ENCODE assay signal across 28 mouse cellular contexts in the genomic region with DNA sequence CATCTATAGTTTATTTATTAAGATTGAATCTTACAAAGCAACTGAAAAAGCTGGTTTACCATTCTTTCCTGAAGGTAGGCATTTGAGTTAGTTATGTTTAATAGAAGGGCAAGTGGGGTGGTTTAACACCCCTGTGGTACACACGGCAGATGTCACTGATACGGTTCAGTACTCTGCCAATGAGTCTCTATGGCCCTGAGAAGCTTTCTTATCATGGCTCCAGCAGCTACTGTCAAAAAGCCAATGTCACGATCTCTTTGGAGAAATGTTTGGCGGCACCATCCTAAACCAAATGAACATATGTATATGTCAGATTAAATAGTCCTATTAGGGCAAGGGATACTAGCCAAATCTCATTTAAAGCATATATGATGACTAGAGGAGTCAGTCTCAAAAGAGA.
DNase-seq lines count a peak whose midpoint lies in the region; ATAC-seq and TF ChIP-seq lines count a peak whose summit lies in the region.
"Had no signal": no experiment of that assay in that cellular context is flagged by ENCODE, and none has a peak within 500 bp of the region (broad histone marks: within the 10 kb centered on the region; RNA-seq: fewer than 3 reads in every experiment).

No protein-coding gene starts in this region.

- no peak overlapping the region for H3K27ac ChIP-seq in hindbrain, postnatal 0 days
- no peak overlapping the region for H3K27ac ChIP-seq in hindbrain, embryonic 10.5 days
- no peak overlapping the region for H3K27ac ChIP-seq in layer of hippocampus, adult 2 months
- H3K27ac ChIP-seq: embryonic facial prominence, embryonic 10.5 days; embryonic facial prominence, embryonic 13.5 days; forebrain, embryonic 12.5 days; forebrain, embryonic 15.5 days; heart, adult 2 months; heart, embryonic 10.5 days; heart, embryonic 13.5 days; hindbrain, embryonic 13.5 days had no signal

- WGBS in hindbrain, postnatal 0 days, result 66% methylated on average over 4 of the region's 4 CpGs
- 91% methylated on average over 4 of the region's 4 CpGs for WGBS in hindbrain, embryonic 10.5 days

- no peaks in the 10 kb centered on the region for H3K4me1 ChIP-seq in hindbrain, postnatal 0 days (ENCODE audit: insufficient read depth, low read length)
- no peaks in the 10 kb centered on the region for H3K4me1 ChIP-seq in hindbrain, embryonic 10.5 days (replicated peaks)
- H3K4me1 ChIP-seq: embryonic facial prominence, embryonic 10.5 days; embryonic facial prominence, embryonic 13.5 days; forebrain, embryonic 12.5 days; forebrain, embryonic 15.5 days; heart, embryonic 10.5 days; heart, embryonic 13.5 days; hindbrain, embryonic 13.5 days had no signal

- peak; percentile 24 to 41 for DNase-seq in cerebellum, adult 18-20 months
- DNase-seq in cerebellum, adult 8-10 months, result no peak
- DNase-seq in hindbrain, postnatal 0 days (ENCODE audit: low spot score), result peak; percentile 59
- no peak for DNase-seq in hindbrain, embryonic 10.5 days (ENCODE audit: low spot score)
- peak; percentile 82 for DNase-seq in brain, adult 2 months (ENCODE audit: low read depth, low spot score)
- peak; percentile 52 for DNase-seq in cerebellum, adult 9-11 months
- DNase-seq in thymus, postnatal 25 days, result no peak
- no peak for DNase-seq in layer of hippocampus, adult 2 months (ENCODE audit: low spot score in 2 of 2)
- DNase-seq: adrenal gland, adult 8-10 months; adrenal gland, postnatal 25 days; embryo, embryonic 11 days; gastrocnemius, postnatal 10 days; gastrocnemius, postnatal 36 days; heart, adult 2 months; heart, postnatal 14 days; heart, postnatal 4 days; kidney, adult 2 months had no signal

- TF ChIP-seq CTCF in hindbrain, postnatal 0 days (IDR thresholded peaks at IDR 0.05; ENCODE audit: low read depth), result no peak
- no peak for TF ChIP-seq CTCF in layer of hippocampus, adult 2 months (conservative IDR thresholded peaks at IDR 0.05)

- H3K36me3 ChIP-seq in hindbrain, postnatal 0 days (ENCODE audit: insufficient read depth, low read length), result no peaks in the 10 kb centered on the region
- no peaks in the 10 kb centered on the region for H3K36me3 ChIP-seq in hindbrain, embryonic 10.5 days
- H3K36me3 ChIP-seq: embryonic facial prominence, embryonic 10.5 days; embryonic facial prominence, embryonic 13.5 days; forebrain, embryonic 12.5 days; forebrain, embryonic 15.5 days; heart, embryonic 10.5 days; heart, embryonic 13.5 days; hindbrain, embryonic 13.5 days had no signal

- no peak overlapping the region for H3K4me2 ChIP-seq in hindbrain, postnatal 0 days (ENCODE audit: low read depth, low read length)
- H3K4me2 ChIP-seq: embryonic facial prominence, embryonic 13.5 days; forebrain, embryonic 12.5 days; forebrain, embryonic 15.5 days; heart, embryonic 13.5 days; hindbrain, embryonic 13.5 days had no signal

- ATAC-seq in hindbrain, postnatal 0 days, result peak; percentile 76
- ATAC-seq: activated CD4-positive, CD25-positive, alpha-beta regulatory T cell, adult 4 months; CD4-positive, CD25-positive, alpha-beta regulatory T cell, adult 4 months; forebrain, embryonic 15.5 days; intestine, postnatal 0 days had no signal

- no peaks in the 10 kb centered on the region for H3K9me3 ChIP-seq in hindbrain, postnatal 0 days (ENCODE audit: low read length)
- no peaks in the 10 kb centered on the region for H3K9me3 ChIP-seq in hindbrain, embryonic 10.5 days
- H3K9me3 ChIP-seq: embryonic facial prominence, embryonic 10.5 days; embryonic facial prominence, embryonic 13.5 days; forebrain, embryonic 12.5 days; forebrain, embryonic 15.5 days; heart, embryonic 10.5 days; heart, embryonic 13.5 days; hindbrain, embryonic 13.5 days had no signal

- no peaks in the 10 kb centered on the region for H3K27me3 ChIP-seq in hindbrain, postnatal 0 days (ENCODE audit: insufficient read depth, low read length)
- no peaks in the 10 kb centered on the region for H3K27me3 ChIP-seq in hindbrain, embryonic 10.5 days (ENCODE audit: insufficient read depth, poor library complexity, severe bottlenecking)
- H3K27me3 ChIP-seq: embryonic facial prominence, embryonic 13.5 days; forebrain, embryonic 12.5 days; forebrain, embryonic 15.5 days; heart, embryonic 13.5 days; hindbrain, embryonic 13.5 days had no signal

- H3K9ac ChIP-seq in hindbrain, postnatal 0 days (replicated peaks; ENCODE audit: low read length), result no peak overlapping the region
- H3K9ac ChIP-seq: embryonic facial prominence, embryonic 13.5 days; forebrain, embryonic 12.5 days; forebrain, embryonic 15.5 days; heart, embryonic 13.5 days; hindbrain, embryonic 13.5 days had no signal

- no peak overlapping the region for H3K4me3 ChIP-seq in hindbrain, postnatal 0 days (ENCODE audit: low read length)
- no peak overlapping the region for H3K4me3 ChIP-seq in hindbrain, embryonic 10.5 days
- H3K4me3 ChIP-seq in layer of hippocampus, adult 2 months, result no peak overlapping the region
- H3K4me3 ChIP-seq: embryonic facial prominence, embryonic 10.5 days; embryonic facial prominence, embryonic 13.5 days; erythroblast, embryonic 14.5 days; forebrain, embryonic 12.5 days; forebrain, embryonic 15.5 days; heart, adult 2 months; heart, embryonic 10.5 days; heart, embryonic 13.5 days; hindbrain, embryonic 13.5 days had no signal

Comparison
In these comparisons a context has a peak if more than half of its experiments do, and no peak if none do; other contexts are left out.
1. DNase-seq: peak in cerebellum, adult 18-20 months (2 of 2), hindbrain, postnatal 0 days (single experiment), brain, adult 2 months (single experiment) and cerebellum, adult 9-11 months (single experiment); none in cerebellum, adult 8-10 months (single experiment), hindbrain, embryonic 10.5 days (single experiment), thymus, postnatal 25 days (single experiment) and layer of hippocampus, adult 2 months (0 of 2).